Mouse (Mus musculus) layer of hippocampus, adult 8-10 months (tissue): ENCODE data around the gene Gm14326. TPM values are rescaled to one million over a fixed set of nuclear protein-coding genes. Genes with fewer than 3 reads are reported as not detected.
A peak's percentile ranks its signal among the peaks of the same experiment; 100 is the strongest.
"Not testable (repeated sequence)": the region's sequence is repeated elsewhere in the genome, so short reads cannot be mapped to it uniquely, and the experiment has no call there.

ENCODE experiments used
- DNase-seq, 2 experiments: peaks; one replicate each; pipeline ENCODE4 v3.0.0; 2022; ENCODE audit warnings: low spot score in 2 of 2
- total RNA-seq, 4 experiments: library from RNA; stranded (reverse); gene quantifications; 2 replicates each; pipeline ENCODE4 v1.2.4; 2022

The Gm14326 gene
- total RNA-seq: 10 to 100 TPM; 57.9 to 76.8 (median 68.9) TPM

GRCm38 (mm10) chr2:177957145-177957544 is at the start of gene Gm14326:
Gm14326 (minus strand) TSS chr2:177957297.
- peak; percentile 90 to 95 for DNase-seq

- DNase-seq: not testable (repeated sequence)
Measured at GRCm38 (mm10) chr2:177974814-177975213, 17.7 kb upstream of the Gm14326 start.

GRCm38 (mm10) chr2:177956734-177957133 is 363 bp downstream of the Gm14326 start:
- DNase-seq: peak; percentile 13 to 17

- not testable (repeated sequence) for DNase-seq
Measured at GRCm38 (mm10) chr2:177925563-177926103, 31.5 kb downstream of the Gm14326 start, which contains the start of gene Zfp972. Zfp972 (minus strand) TSS chr2:177925613.

GRCm38 (mm10) chr2:177903276-177903675 is 53.8 kb downstream of the Gm14326 start:
- not testable (repeated sequence) for DNase-seq

GRCm38 (mm10) chr2:177898171-177898570 is 58.9 kb downstream of the Gm14326 start:
- not testable (repeated sequence) for DNase-seq

GRCm38 (mm10) chr2:177897046-177897578 is 60.0 kb downstream of the Gm14326 start, which contains the start of gene Gm14327:
Gm14327 (plus strand) TSS chr2:177897096.
- DNase-seq: not testable (repeated sequence)

GRCm38 (mm10) chr2:177887743-177888142 is 69.4 kb downstream of the Gm14326 start:
- DNase-seq: not testable (repeated sequence)

Other genes starting within 250 kb of the Gm14326 start
- 10 to 100 TPM; 28.5 to 41.3 (median 36.1) TPM for gene Gm14322, start 198.0 kb downstream of the Gm14326 start, total RNA-seq
- 100 to 1,000 TPM; 119 to 179 (median 147) TPM for gene Gm14325, start 117.0 kb downstream of the Gm14326 start, total RNA-seq
- 10 to 100 TPM in 1 of 4 experiments, 1 to 10 TPM in 3; 5.4 to 10.4 (median 6.4) TPM for gene Gm14327, start 60.2 kb downstream of the Gm14326 start, total RNA-seq
- 1 to 10 TPM in 3 of 4 experiments, under 1 TPM in 1; 0.64 to 1.3 (median 1.1) TPM for gene Zfp972, start 31.7 kb downstream of the Gm14326 start, total RNA-seq
- 10 to 100 TPM; 30.7 to 40.8 (median 31.1) TPM for gene Zfp971, start 66.0 kb upstream of the Gm14326 start, total RNA-seq
- 10 to 100 TPM; 23.3 to 36.1 (median 27.2) TPM for gene Zfp931, start 121.2 kb upstream of the Gm14326 start, total RNA-seq
- gene Phactr3, start 161.7 kb upstream of the Gm14326 start, total RNA-seq: 100 to 1,000 TPM; 123 to 135 (median 125) TPM